8 mouse cellular contexts compared by ENCODE assay signal in the genomic region with DNA sequence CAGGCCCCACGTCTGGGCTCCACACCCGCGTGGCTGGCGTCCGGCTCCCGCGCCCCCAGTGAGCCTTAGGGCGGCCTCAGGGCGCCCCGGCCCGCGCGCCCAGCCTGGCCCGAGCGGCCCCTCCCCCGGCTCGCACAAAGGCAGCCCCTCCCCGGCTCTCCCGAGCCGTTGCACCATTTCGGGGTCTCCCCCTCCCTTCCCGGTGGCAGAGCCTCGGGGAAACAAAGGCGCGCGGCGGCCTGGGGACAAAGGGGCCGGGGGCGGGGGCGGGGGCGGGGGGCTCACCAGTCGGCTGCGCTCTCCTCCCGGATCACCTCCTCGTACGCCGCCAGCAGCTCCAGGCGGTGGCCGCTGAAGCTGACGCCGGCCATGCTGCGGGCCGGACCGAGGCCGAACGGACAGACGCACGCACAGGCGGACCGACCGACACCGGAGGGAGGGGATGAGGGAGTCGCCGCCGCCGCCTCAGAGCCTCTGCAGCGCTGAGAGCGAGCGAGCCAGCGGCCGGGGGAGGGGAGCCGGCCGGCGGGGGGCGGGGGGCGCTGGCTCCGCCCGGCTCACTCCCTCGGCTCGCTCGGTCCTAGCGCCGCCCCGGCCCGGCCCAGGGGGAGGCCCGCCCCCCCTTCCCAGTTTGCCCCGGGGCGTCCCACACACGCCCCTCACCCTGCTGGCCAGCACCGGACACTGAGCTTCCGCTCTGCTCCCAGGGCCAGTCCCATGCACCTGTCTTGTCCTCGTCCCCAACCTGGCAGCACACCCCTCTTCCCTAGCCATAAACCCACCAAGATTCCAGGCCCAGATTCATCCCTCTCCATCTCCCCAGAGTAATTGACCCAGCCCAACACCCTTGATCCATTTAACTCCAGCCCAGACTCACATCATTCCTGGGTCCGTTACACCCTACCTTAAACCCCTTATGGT. TPM values are rescaled to one million over a fixed set of nuclear protein-coding genes. Genes with fewer than 3 reads are reported as not detected.
DNase-seq lines count a peak whose midpoint lies in the region; ATAC-seq and TF ChIP-seq lines count a peak whose summit lies in the region.

TSS of gene Dbn1 (minus strand) at position 534 of the 921 bp plus-strand sequence.

- no peaks in the 10 kb centered on the region for H3K9me3 ChIP-seq in heart, embryonic 11.5 days (replicated peaks; ENCODE audit: control insufficient read depth, low read length)
- no peaks in the 10 kb centered on the region for H3K9me3 ChIP-seq in lung, embryonic 16.5 days (ENCODE audit: control insufficient read depth, low read length)

- no peak for TF ChIP-seq CTCF in testis, adult 2 months (IDR thresholded peaks at IDR 0.05; ENCODE audit: control insufficient read depth, insufficient read depth, insufficient replicate concordance, low read depth, low read length)

- no peak within 1 kb of the TSS for H3K27ac ChIP-seq in testis, adult 2 months (ENCODE audit: control insufficient read depth, insufficient read depth, low read depth, low read length)
- no peak within 1 kb of the TSS for H3K27ac ChIP-seq in brown adipose tissue, adult 24 weeks (replicated peaks; ENCODE audit: low read depth, low read length)
- H3K27ac ChIP-seq in heart, embryonic 11.5 days (ENCODE audit: low read depth, low read length), result peak within 1 kb of the TSS; percentile 84
- peak within 1 kb of the TSS; percentile 61 for H3K27ac ChIP-seq in lung, embryonic 16.5 days (ENCODE audit: low read length)

- H3K4me2 ChIP-seq in heart, embryonic 11.5 days, result peak within 1 kb of the TSS; percentile 86
- peak within 1 kb of the TSS; percentile 92 for H3K4me2 ChIP-seq in lung, embryonic 16.5 days (ENCODE audit: low read depth, low read length)

- peak; percentile 76 for ATAC-seq in heart, embryonic 11.5 days (replicated peaks; ENCODE audit: insufficient number of reproducible peaks, low FRiP score, low TSS enrichment)
- peak; percentile 88 for ATAC-seq in lung, embryonic 16.5 days (ENCODE audit: low read depth)

- no peak for TF ChIP-seq POLR2A in testis, adult 2 months (IDR thresholded peaks at IDR 0.05; ENCODE audit: control insufficient read depth, low read depth, low read length)

- peak within 1 kb of the TSS; percentile 84 for H3K4me3 ChIP-seq in testis, adult 2 months (ENCODE audit: control insufficient read depth, low read depth, low read length)
- peak within 1 kb of the TSS; percentile 65 for H3K4me3 ChIP-seq in brown adipose tissue, adult 24 weeks (ENCODE audit: insufficient read depth, low read depth, low read length)
- peak within 1 kb of the TSS; percentile 87 for H3K4me3 ChIP-seq in heart, embryonic 11.5 days (ENCODE audit: low read depth, low read length)
- peak within 1 kb of the TSS; percentile 86 for H3K4me3 ChIP-seq in lung, embryonic 16.5 days (ENCODE audit: low read length)

- peak within 1 kb of the TSS; percentile 88 for H3K9ac ChIP-seq in heart, embryonic 11.5 days (ENCODE audit: low read depth, low read length)
- H3K9ac ChIP-seq in lung, embryonic 16.5 days (ENCODE audit: low read length), result peak within 1 kb of the TSS; percentile 96

- no peaks in the 10 kb centered on the region for H3K36me3 ChIP-seq in testis, adult 2 months (ENCODE audit: control insufficient read depth, insufficient read depth, low read length)
- H3K36me3 ChIP-seq in heart, embryonic 11.5 days (ENCODE audit: control insufficient read depth, insufficient read depth, low read length), result no peaks in the 10 kb centered on the region
- no peaks in the 10 kb centered on the region for H3K36me3 ChIP-seq in lung, embryonic 16.5 days (ENCODE audit: control insufficient read depth, insufficient read depth, low read length)

- no peak for DNase-seq in testis, postnatal 14 days (ENCODE audit: low spot score)
- peak; percentile 47 to 74 for DNase-seq in kidney, postnatal 25 days
- peak; percentile 79 for DNase-seq in right cerebral cortex, postnatal 4 days
- no peak for DNase-seq in thymus, adult 18-20 months

- WGBS in heart, embryonic 11.5 days (ENCODE audit: insufficient replicate concordance), result under 1% methylated on average over 48 of the region's 83 CpGs
- WGBS in lung, embryonic 16.5 days, result 1% methylated on average over 38 of the region's 83 CpGs

- H3K27me3 ChIP-seq in testis, adult 2 months (ENCODE audit: control insufficient read depth, insufficient read depth, low read length), result no peaks in the 10 kb centered on the region; the same call in none of the 2 replicates
- H3K27me3 ChIP-seq in heart, embryonic 11.5 days (ENCODE audit: control insufficient read depth, insufficient read depth, low read length), result peaks cover 60% of the 10 kb centered on the region
- H3K27me3 ChIP-seq in lung, embryonic 16.5 days (ENCODE audit: control insufficient read depth, insufficient read depth, low read depth, low read length), result peaks cover 3% of the 10 kb centered on the region; the same call in 1 of the 2 replicates

- H3K4me1 ChIP-seq in testis, adult 2 months (ENCODE audit: control insufficient read depth, insufficient read depth, low read length), result peaks cover 37% of the 10 kb centered on the region
- H3K4me1 ChIP-seq in brown adipose tissue, adult 24 weeks (ENCODE audit: control insufficient read depth, insufficient read depth, insufficient read length, low read length), result no peaks in the 10 kb centered on the region
- H3K4me1 ChIP-seq in heart, embryonic 11.5 days (ENCODE audit: control insufficient read depth, insufficient read depth, low read length), result peaks cover 31% of the 10 kb centered on the region
- peaks cover 40% of the 10 kb centered on the region for H3K4me1 ChIP-seq in lung, embryonic 16.5 days (replicated peaks; ENCODE audit: control insufficient read depth, insufficient read depth, low read length)

RNA-seq across cellular contexts. Expression of gene Dbn1, which starts in this region (rescaled TPM):
- polyA plus RNA-seq in testis, adult 2 months (2012; rRNA removed), result 89.3 and 101 TPM in 2 replicates
- 7.6 and 8.3 TPM in 2 replicates for polyA plus RNA-seq in brown adipose tissue, adult 24 weeks (2012; ENCODE audit: insufficient read depth, insufficient read length, missing spikeins)
- 64.1 and 83.0 TPM in 2 replicates for polyA plus RNA-seq in heart, embryonic 11.5 days (2014; fragmentation: Nextera tagmentation; extraction: Ambion mirVana)
- 100 and 115 TPM in 2 replicates for polyA plus RNA-seq in lung, embryonic 16.5 days (2015; fragmentation: Nextera tagmentation; extraction: Ambion mirVana)

Comparison
In these comparisons a context has a peak if more than half of its experiments do, and no peak if none do; other contexts are left out.
1. H3K27ac ChIP-seq: peak in heart, embryonic 11.5 days (single experiment) and lung, embryonic 16.5 days (single experiment); none in testis, adult 2 months (single experiment) and brown adipose tissue, adult 24 weeks (single experiment).
2. DNase-seq: peak in kidney, postnatal 25 days (2 of 2) and right cerebral cortex, postnatal 4 days (single experiment); none in testis, postnatal 14 days (single experiment) and thymus, adult 18-20 months (0 of 2).
3. Peak in every context shown above with its lines, with median percentiles within 50 percentile points of each other: H3K4me3 ChIP-seq.